Mouse (Mus musculus) kidney, postnatal 0 days (tissue): ENCODE measurements around the gene Cdc37l1. TPM values are rescaled to one million over a fixed set of nuclear protein-coding genes. Genes with fewer than 3 reads are reported as not detected.

Source experiments
- ATAC-seq: fragments of 200-750 bp; cut with Nextera tagmentation; replicated peaks from 2 replicates; pipeline ENCODE4 v1.8.0; 2017; ENCODE audit warnings: low read depth, moderate number of reproducible peaks, moderate TSS enrichment, moderate library complexity; ENCODE audit not compliant: low FRiP score
- DNase-seq: peaks from one replicate; pipeline ENCODE4 v3.0.0-alpha.2; 2016; ENCODE audit warnings: low spot score
- H3K27ac ChIP-seq: fragments of 300-500 bp; sonication (generic); 2 replicates; pipeline ENCODE4 v1.5.1; 2014; ENCODE audit warnings: mild to moderate bottlenecking
- H3K27me3 ChIP-seq: fragments of 300-500 bp; sonication (generic); 2 replicates; pipeline ENCODE4 v1.6.1; 2014; ENCODE audit warnings: low read length, mixed read lengths; ENCODE audit not compliant: insufficient read depth
- H3K36me3 ChIP-seq: fragments of 300-500 bp; sonication (generic); 2 replicates; pipeline ENCODE4 v1.6.1; 2014; ENCODE audit warnings: low read length, mixed read lengths; ENCODE audit not compliant: insufficient read depth
- H3K4me1 ChIP-seq: fragments of 300-500 bp; sonication (generic); replicated peaks from 2 replicates; pipeline ENCODE4 v1.6.1; 2014; ENCODE audit warnings: antibody characterized with exemption, low read length, mixed read lengths; ENCODE audit not compliant: insufficient read depth
- H3K4me2 ChIP-seq: fragments of 300-500 bp; sonication (generic); 2 replicates; pipeline ENCODE4 v1.6.1; 2014; ENCODE audit warnings: mild to moderate bottlenecking, low read length, moderate library complexity, mixed read lengths
- H3K4me3 ChIP-seq: fragments of 300-500 bp; sonication (generic); replicated peaks from 2 replicates; pipeline ENCODE4 v1.5.1; 2014; ENCODE audit warnings: low read depth, low read length
- H3K9ac ChIP-seq: fragments of 300-500 bp; sonication (generic); 2 replicates; pipeline ENCODE4 v1.6.1; 2014; ENCODE audit warnings: low read depth, low read length
- H3K9me3 ChIP-seq: fragments of 300-500 bp; sonication (generic); replicated peaks from 2 replicates; pipeline ENCODE4 v1.6.1; 2016; ENCODE audit warnings: low read length, inconsistent platforms, mixed read lengths
- CTCF ChIP-seq: IDR thresholded peaks from 2 replicates; pipeline ENCODE4 v1.5.1; 2016; ENCODE audit warnings: antibody characterized with exemption, low read depth, mild to moderate bottlenecking, moderate library complexity
- WGBS: fragments of 180-500 bp; shearing (Covaris S2); extraction: QIAGEN DNeasy Blood & Tissue Kit; methylation state at CpG from one replicate; pipeline ENCODE4 v1.1.7; 2014; 5-methylcytosine and 5-hydroxymethylcytosine counted together
- polyA plus RNA-seq: library from polyadenylated mRNA; unstranded; fragments of >200 nt; fragmentation: Nextera tagmentation; extraction: Ambion mirVana; gene quantifications from 2 replicates; pipeline ENCODE4 v1.2.1, GENCODE M21; 2015

The Cdc37l1 gene
- polyA plus RNA-seq, 1 experiment from 2014 or later, result 28.2 TPM

- 61% methylated on average over 5 of the region's 5 CpGs for WGBS
- ATAC-seq, result no peak
- DNase-seq, result peak; percentile 78
- Histone ChIP-seq H3K9me3 (no peaks in the 10 kb centered on the region), H3K27me3 (no peaks in the 10 kb centered on the region), H3K27ac (no peak overlapping the region), H3K4me3 (no peak overlapping the region), H3K4me1 (no peaks in the 10 kb centered on the region), H3K36me3 (peaks cover 22% of the 10 kb centered on the region; the same call in 1 of the 2 replicates), H3K9ac (no peak overlapping the region), H3K4me2 (no peak overlapping the region)
- no peak for TF ChIP-seq CTCF
Measured at GRCm38 (mm10) chr19:29014466-29015055, 24.4 kb downstream of the Cdc37l1 start.

GRCm38 (mm10) chr19:29015410-29016203, 25.5 kb downstream of the Cdc37l1 start:
- no peak overlapping the region for H3K4me2 ChIP-seq
- no peaks in the 10 kb centered on the region for H3K9me3 ChIP-seq
- H3K9ac ChIP-seq, result no peak overlapping the region
- no peak overlapping the region for H3K4me3 ChIP-seq
- DNase-seq (no peak), ATAC-seq (no peak)
- 63% methylated on average over 8 of the region's 8 CpGs for WGBS
- H3K27ac ChIP-seq, result peak overlapping the region; percentile 50; the same call in 1 of the 2 replicates
- peaks cover 22% of the 10 kb centered on the region; the same call in 1 of the 2 replicates for H3K36me3 ChIP-seq
- H3K27me3 ChIP-seq, result no peaks in the 10 kb centered on the region
- no peaks in the 10 kb centered on the region for H3K4me1 ChIP-seq
- no peak for TF ChIP-seq CTCF

GRCm38 (mm10) chr19:29016204-29016765, 26.1 kb downstream of the Cdc37l1 start:
- Histone ChIP-seq H3K4me3 (no peak overlapping the region), H3K27me3 (no peaks in the 10 kb centered on the region), H3K4me2 (no peak overlapping the region), H3K36me3 (peaks cover 19% of the 10 kb centered on the region; the same call in 1 of the 2 replicates), H3K9me3 (no peaks in the 10 kb centered on the region), H3K27ac (peak overlapping the region; percentile 50; the same call in 1 of the 2 replicates), H3K4me1 (no peaks in the 10 kb centered on the region), H3K9ac (no peak overlapping the region)
- DNase-seq, result peak; percentile 74
- no peak for ATAC-seq
- WGBS, result 56% methylated on average over 5 of the region's 5 CpGs
- no peak for TF ChIP-seq CTCF

DNA sequence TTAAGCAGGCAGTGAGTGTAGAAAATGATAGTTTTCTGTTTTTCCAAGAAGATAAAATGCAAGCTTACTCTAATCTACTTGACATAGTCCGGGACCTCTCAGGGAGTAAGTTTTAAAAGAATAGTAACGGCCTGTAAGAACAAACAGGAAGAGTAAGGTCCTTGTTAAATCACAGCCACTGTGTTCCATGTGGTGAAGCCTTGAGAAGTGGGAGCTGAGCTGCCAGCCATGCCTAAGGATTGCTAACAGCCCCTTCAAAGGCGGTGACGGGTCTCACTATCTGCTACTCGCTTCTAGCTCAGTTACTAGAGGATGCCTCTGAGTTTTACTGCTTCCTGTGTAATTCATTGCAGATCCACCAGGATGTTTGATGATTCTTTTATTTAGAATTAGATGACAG, 26.6 kb downstream of the Cdc37l1 start:
- Histone ChIP-seq H3K4me1 (no peaks in the 10 kb centered on the region), H3K9ac (no peak overlapping the region), H3K36me3 (peaks cover 20% of the 10 kb centered on the region; the same call in 1 of the 2 replicates), H3K4me3 (no peak overlapping the region), H3K27ac (peak overlapping the region; percentile 66), H3K9me3 (no peaks in the 10 kb centered on the region), H3K4me2 (no peak overlapping the region), H3K27me3 (no peaks in the 10 kb centered on the region)
- 46% methylated on average over 5 of the region's 5 CpGs for WGBS
- no peak for TF ChIP-seq CTCF
- ATAC-seq (no peak), DNase-seq (peak; percentile 30)

- H3K36me3 ChIP-seq, result peaks cover 27% of the 10 kb centered on the region; the same call in 1 of the 2 replicates
- WGBS, result 94% methylated on average over 3 of the region's 3 CpGs
Measured at GRCm38 (mm10) chr19:29019647-29020046, 29.5 kb downstream of the Cdc37l1 start.

GRCm38 (mm10) chr19:29021754-29022345, 31.7 kb downstream of the Cdc37l1 start:
- no peak overlapping the region for H3K4me2 ChIP-seq
- H3K9me3 ChIP-seq, result no peaks in the 10 kb centered on the region
- WGBS, result 82% methylated on average over 7 of the region's 7 CpGs
- H3K27me3 ChIP-seq, result no peaks in the 10 kb centered on the region
- no peak overlapping the region for H3K27ac ChIP-seq
- no peak overlapping the region for H3K4me3 ChIP-seq
- TF ChIP-seq CTCF, result no peak
- H3K36me3 ChIP-seq, result peaks cover 37% of the 10 kb centered on the region; the same call in 1 of the 2 replicates
- DNase-seq (no peak), ATAC-seq (no peak)
- H3K4me1 ChIP-seq, result no peaks in the 10 kb centered on the region
- H3K9ac ChIP-seq, result no peak overlapping the region

More at GRCm38 (mm10) chr19:29019647-29020046, 29.5 kb downstream of the Cdc37l1 start:
- Histone ChIP-seq H3K4me1 (no peaks in the 10 kb centered on the region), H3K27ac (no peak overlapping the region), H3K9ac (no peak overlapping the region), H3K27me3 (no peaks in the 10 kb centered on the region), H3K9me3 (no peaks in the 10 kb centered on the region), H3K4me2 (no peak overlapping the region), H3K4me3 (no peak overlapping the region)
- no peak for DNase-seq
- ATAC-seq, result no peak
- peak; percentile 42 for TF ChIP-seq CTCF
